Comparison of ENCODE assay signal across 8 mouse cellular contexts in the genomic region with DNA sequence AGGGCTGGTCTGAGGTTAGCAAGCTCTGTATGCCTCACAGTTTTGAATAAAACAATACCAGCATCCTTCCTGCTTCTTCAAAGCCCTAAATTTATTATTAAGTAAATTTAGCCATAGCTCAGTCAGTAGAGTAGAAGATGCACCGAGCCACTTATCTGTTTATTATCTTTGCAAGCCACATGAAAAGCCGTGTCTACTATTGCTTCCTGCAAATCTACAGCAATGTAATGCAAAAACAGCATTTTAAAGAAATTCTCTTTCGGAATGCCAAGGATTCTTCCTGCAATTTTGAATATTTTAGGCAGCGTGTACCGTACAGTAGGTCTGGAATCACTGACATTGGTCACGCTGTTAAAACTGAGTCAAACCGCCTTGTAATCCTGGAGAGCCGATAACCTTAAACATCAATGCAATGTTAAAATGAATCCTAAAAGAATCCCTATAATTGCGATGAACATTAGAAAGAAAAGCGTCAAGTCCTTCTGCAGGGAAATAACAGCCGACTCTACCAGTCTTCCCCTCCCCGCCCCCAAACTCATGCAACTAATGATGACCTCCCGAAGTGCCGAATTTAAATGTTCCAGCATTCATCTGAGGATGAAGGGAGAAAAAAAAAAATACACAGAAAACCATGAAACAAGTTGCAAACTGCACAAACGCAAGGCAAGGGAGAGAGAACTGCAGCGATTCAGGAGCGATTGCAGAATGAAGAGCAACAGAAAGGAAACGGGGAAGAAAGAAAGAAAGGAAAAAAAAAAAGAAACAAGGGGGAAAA. TPM values are rescaled to one million over a fixed set of nuclear protein-coding genes. Genes with fewer than 3 reads are reported as not detected.
A peak's percentile ranks its signal among the peaks of the same experiment; 100 is the strongest.
DNase-seq lines count a peak whose midpoint lies in the region; ATAC-seq and TF ChIP-seq lines count a peak whose summit lies in the region.

No protein-coding gene starts in this region.

- no peak for TF ChIP-seq POLR2A in kidney, adult 2 months (IDR thresholded peaks at IDR 0.05; ENCODE audit: low read depth, low read length)

- no peaks in the 10 kb centered on the region for H3K9me3 ChIP-seq in hindbrain, embryonic 14.5 days (ENCODE audit: control insufficient read depth, low read length)
- no peaks in the 10 kb centered on the region for H3K9me3 ChIP-seq in midbrain, embryonic 16.5 days (replicated peaks; ENCODE audit: control insufficient read depth, low read length, poor library complexity, severe bottlenecking)

- WGBS in kidney, adult 2 months: 9% methylated on average over 18 of the region's 18 CpGs
- WGBS in hindbrain, embryonic 14.5 days: 5% methylated on average over 18 of the region's 18 CpGs
- 3% methylated on average over 18 of the region's 18 CpGs for whole genome bisulfite sequencing in midbrain, embryonic 16.5 days

- peak overlapping the region; percentile 83 for H3K4me2 ChIP-seq in hindbrain, embryonic 14.5 days (replicated peaks)
- peak overlapping the region; percentile 76 for H3K4me2 ChIP-seq in midbrain, embryonic 16.5 days (ENCODE audit: low read length)

- H3K27ac ChIP-seq in kidney, adult 2 months (ENCODE audit: insufficient read depth, low read depth, low read length): no peak overlapping the region
- peak overlapping the region; percentile 99 for H3K27ac ChIP-seq in hindbrain, embryonic 14.5 days
- peak overlapping the region; percentile 100 for H3K27ac ChIP-seq in midbrain, embryonic 16.5 days (ENCODE audit: low read length)

- peaks cover 5% of the 10 kb centered on the region; the same call in 1 of the 2 replicates for H3K27me3 ChIP-seq in kidney, adult 2 months (replicated peaks; ENCODE audit: control insufficient read depth, insufficient read depth, low read length)
- H3K27me3 ChIP-seq in hindbrain, embryonic 14.5 days (ENCODE audit: control insufficient read depth, insufficient read depth, low read length): no peaks in the 10 kb centered on the region
- no peaks in the 10 kb centered on the region for H3K27me3 ChIP-seq in midbrain, embryonic 16.5 days (ENCODE audit: control insufficient read depth, insufficient read depth, low read depth, low read length)

- H3K4me1 ChIP-seq in kidney, adult 2 months (ENCODE audit: control insufficient read depth, insufficient read depth, low read length): no peaks in the 10 kb centered on the region
- peaks cover 16% of the 10 kb centered on the region for H3K4me1 ChIP-seq in hindbrain, embryonic 14.5 days (replicated peaks; ENCODE audit: control insufficient read depth, insufficient read depth, low read length)
- peaks cover 17% of the 10 kb centered on the region for H3K4me1 ChIP-seq in midbrain, embryonic 16.5 days (ENCODE audit: control insufficient read depth, insufficient read depth, low read length)

- H3K9ac ChIP-seq in hindbrain, embryonic 14.5 days: peak overlapping the region; percentile 79
- peak overlapping the region; percentile 81 for H3K9ac ChIP-seq in midbrain, embryonic 16.5 days (ENCODE audit: low read depth, low read length)

- no peak for ATAC-seq in hindbrain, embryonic 14.5 days (ENCODE audit: low FRiP score)
- ATAC-seq in midbrain, embryonic 16.5 days: no peak

- no peaks in the 10 kb centered on the region for H3K36me3 ChIP-seq in kidney, adult 2 months (ENCODE audit: control insufficient read depth, insufficient read depth, low read length)
- no peaks in the 10 kb centered on the region for H3K36me3 ChIP-seq in hindbrain, embryonic 14.5 days (replicated peaks; ENCODE audit: control insufficient read depth, insufficient read depth)
- no peaks in the 10 kb centered on the region for H3K36me3 ChIP-seq in midbrain, embryonic 16.5 days (ENCODE audit: control insufficient read depth, insufficient read depth, low read length)

- H3K4me3 ChIP-seq in kidney, adult 2 months (ENCODE audit: insufficient read depth, low read depth, low read length): no peak overlapping the region
- peak overlapping the region; percentile 72 for H3K4me3 ChIP-seq in hindbrain, embryonic 14.5 days (replicated peaks; ENCODE audit: low read length)
- H3K4me3 ChIP-seq in midbrain, embryonic 16.5 days (ENCODE audit: low read depth, low read length): peak overlapping the region; percentile 67

- no peak for TF ChIP-seq CTCF in kidney, adult 2 months (conservative IDR thresholded peaks at IDR 0.05; ENCODE audit: insufficient read depth, insufficient read length, low read depth, low read length)

- DNase-seq in kidney, postnatal 4 days: peak; percentile 2 to 10
- no peak for DNase-seq in kidney, adult 2 months
- peak; percentile 22 for DNase-seq in embryo, embryonic 9.5 days (ENCODE audit: extremely low spot score)
- DNase-seq in hindbrain, embryonic 14.5 days (ENCODE audit: low spot score): peak; percentile 39
- DNase-seq in ovary, postnatal 36 days (ENCODE audit: low spot score): no peak
- DNase-seq in frontal cortex, postnatal 25 days (ENCODE audit: low spot score in 2 of 2): no peak
- DNase-seq in kidney, adult 9 months: no peak

RNA-seq across cellular contexts. Expression of gene Tenm2, which starts 0.6 kb away (rescaled TPM):
- 0.61 and 0.76 TPM in 2 replicates for polyA plus RNA-seq in kidney, adult 2 months (2012; rRNA removed)
- polyA plus RNA-seq in hindbrain, embryonic 14.5 days (2014; fragmentation: Nextera tagmentation; extraction: Ambion mirVana): 30.2 and 33.5 TPM in 2 replicates
- polyA plus RNA-seq in midbrain, embryonic 16.5 days (2015; fragmentation: Nextera tagmentation; extraction: Ambion mirVana): 77.0 and 91.2 TPM in 2 replicates

Comparison
In these comparisons a context has a peak if more than half of its experiments do, and no peak if none do; other contexts are left out.
1. DNase-seq: peak in kidney, postnatal 4 days (2 of 2), embryo, embryonic 9.5 days (single experiment) and hindbrain, embryonic 14.5 days (single experiment); none in kidney, adult 2 months (single experiment), ovary, postnatal 36 days (single experiment), frontal cortex, postnatal 25 days (0 of 2) and kidney, adult 9 months (single experiment).
2. RNA of gene Tenm2, which starts 0.6 kb away (polyA plus RNA-seq): 77.0 to 91.2 TPM in midbrain, embryonic 16.5 days and 30.2 to 33.5 TPM in hindbrain, embryonic 14.5 days; 0.61 to 0.76 TPM in kidney, adult 2 months; every median in the first group is over 10 times any median in the second.